Mouse (Mus musculus) v-Abl transformed pro-B cells (cell line): Measurements from ENCODE around the gene Tnfsf8.

Experiments used
- in situ Hi-C, 2 experiments: fragments of 400-800 bp; cut with MboI; formaldehyde crosslinking; loops; one replicate each; pipeline ENCODE4 v1.15.1; 2025; ENCODE audit not compliant: unreplicated experiment in 2 of 2

Gene Tnfsf8

DNA sequence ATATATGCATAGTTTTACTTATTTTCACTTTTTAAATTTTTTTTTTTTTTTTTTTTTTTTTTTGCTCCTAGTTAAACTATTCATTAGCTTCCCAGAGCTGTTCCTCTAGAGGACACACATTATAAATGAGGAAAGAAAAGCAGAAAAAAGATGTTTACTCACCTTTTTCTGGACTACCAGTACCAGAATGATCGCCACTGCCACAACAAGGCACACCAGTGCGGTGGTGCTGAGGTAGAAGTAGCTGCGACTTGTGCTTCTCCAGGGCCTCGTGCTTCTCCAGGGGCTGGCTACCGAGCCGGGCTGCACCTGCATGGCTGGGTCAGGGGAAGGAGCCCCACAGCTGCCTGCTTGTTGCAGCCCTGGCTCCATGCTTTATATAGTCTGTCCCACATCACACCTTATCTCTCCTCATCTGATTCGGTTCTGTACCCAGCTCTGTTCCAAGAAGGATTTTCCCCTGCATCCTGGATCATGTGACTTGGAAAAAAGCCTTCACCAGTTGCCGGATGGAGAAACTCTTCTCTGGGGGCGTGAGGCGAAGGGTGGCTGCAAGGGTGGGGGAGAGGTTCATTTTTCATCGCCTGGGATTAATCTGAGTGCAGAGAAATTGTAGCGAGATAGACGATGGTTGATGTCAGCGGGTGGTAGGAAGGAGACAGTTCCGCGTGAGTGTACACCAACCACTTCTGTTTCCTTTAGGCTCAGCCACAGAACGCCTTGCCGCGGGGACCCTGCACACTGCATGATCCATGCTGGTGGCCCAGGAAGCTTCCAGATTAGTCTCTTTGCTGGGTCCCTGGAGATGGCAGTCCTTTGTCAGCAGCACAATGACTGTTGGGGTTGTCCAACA, at the start of gene Tnfsf8:
TSS of gene Tnfsf8 (minus strand) at position 660 of the 853 bp plus-strand sequence.
- in situ Hi-C loops = loop anchor here in 1 of 2 experiments (5.0 kb wide), 1 partner anchor 299 kb away; no protein-coding TSS in a partner anchor

DNA sequence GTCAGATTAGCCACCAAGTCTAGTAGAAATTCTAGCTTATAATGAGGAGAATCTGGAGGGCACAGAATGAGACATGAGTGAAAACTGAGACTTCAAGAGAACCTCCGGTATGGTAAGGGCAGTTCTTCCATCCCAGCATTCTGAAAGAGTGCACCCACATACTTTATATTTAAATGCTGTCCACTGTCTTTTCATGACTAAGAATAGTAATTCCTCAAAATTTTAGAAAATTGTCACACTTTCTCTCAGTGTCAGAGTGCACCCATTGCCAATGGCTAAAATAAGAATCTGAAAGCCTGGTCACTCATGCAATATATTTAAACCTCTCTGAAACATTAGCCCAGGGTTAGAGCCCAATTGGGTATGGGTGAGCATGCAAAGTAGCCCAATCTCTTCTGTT, 47.4 kb upstream of the Tnfsf8 start:
- in situ Hi-C loops = no loop called here

DNA sequence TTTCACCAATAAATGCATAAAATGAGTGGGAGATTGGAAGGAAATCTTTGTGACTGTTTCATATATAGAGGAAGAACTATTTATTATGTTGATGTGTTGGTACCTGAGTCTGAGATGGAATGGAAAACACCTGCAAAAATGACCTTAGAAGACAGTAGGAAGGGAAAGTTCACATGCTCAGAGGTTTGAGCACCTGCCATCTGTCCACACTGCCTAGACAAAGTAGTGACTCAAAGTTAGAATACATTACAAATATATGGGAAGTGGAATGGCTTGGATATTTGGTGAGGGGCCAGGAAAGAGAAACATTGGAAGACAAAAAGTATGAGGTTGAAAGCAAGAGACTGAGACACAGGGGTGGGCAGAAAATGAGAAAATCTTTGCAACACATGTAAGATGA, 46.3 kb upstream of the Tnfsf8 start:
- in situ Hi-C loops = no loop called here

DNA sequence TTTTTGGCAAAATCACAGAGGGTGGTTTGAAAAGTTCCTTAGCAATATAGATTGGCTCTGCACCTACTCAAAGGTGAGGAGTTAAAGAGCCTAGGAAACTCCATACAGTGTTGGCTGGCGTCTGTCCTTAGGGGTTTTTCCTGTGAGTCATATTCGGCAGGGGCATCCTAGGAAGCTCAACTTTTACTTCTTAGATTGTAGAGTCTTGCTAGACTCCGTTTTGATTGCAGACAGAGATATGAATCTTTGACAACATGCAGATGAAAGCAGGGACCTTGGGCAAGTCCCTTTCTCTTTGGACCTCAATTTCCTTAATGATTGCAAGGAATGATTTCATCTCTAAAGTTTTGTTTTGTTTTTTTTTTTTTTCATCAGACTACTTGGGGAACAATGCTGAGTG, 44.9 kb upstream of the Tnfsf8 start:
- in situ Hi-C loops = no loop called here

DNA sequence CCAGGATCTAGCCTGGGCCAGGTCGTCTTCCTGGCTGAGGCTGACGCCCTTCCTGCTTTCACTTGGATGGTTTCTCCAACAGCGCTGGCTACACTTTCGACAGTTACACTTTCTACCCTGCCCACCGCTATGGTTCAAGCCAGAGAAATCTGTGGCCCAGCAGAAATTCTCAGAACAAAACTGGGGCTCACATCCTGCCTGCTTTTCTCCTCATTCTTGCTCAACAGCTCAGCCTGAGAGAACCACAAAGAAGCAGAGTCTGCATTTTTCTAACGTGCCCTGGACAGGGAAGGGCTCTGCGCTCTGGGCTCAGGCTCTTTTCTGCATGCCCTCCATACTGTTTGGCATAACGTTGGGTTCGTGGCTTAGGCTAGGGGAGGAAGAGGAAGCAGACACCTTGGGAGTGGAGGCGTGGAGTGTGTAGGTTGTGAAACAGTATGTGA, 38.0 kb upstream of the Tnfsf8 start:
- in situ Hi-C loops = no loop called here

DNA sequence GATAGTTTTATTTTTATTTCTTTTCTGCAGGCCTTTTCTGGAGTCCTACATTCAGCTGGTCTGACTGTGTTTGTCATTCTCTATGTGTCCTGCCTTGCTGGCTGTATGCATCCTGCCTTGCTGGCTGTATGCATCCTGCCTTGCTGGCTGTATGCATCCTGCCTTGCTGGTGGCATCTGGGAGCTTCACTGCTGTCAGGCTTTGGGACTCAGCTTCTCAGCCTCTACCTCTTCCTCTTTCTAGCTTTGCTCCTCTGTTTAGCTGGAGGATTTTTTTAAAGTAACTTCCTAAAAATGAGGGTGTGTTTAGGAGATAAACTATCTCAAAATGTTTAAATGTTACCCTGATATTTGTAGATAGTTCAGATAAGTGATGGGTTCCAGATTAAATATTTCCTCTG, 36.0 kb upstream of the Tnfsf8 start:
- in situ Hi-C loops = no loop called here

DNA sequence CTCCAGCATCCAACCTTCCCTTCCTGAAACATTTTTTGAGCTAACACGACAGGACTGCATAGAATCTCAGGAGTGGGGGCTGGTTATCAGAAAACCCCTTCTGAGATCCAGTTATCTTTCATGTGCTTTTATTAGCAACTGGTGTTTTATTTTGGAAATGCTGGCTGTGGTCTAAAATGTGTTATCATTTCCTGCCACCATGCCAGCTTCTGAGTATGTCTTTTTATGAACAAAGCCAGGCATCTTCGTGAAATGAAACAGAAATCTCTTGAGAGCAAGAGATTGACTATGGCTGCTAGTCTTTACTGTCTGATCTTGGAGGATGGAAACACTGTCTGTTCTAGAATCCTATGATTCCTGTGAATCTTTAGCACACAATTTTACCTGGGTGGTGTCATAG, 25.0 kb upstream of the Tnfsf8 start:
- in situ Hi-C loops = no loop called here

DNA sequence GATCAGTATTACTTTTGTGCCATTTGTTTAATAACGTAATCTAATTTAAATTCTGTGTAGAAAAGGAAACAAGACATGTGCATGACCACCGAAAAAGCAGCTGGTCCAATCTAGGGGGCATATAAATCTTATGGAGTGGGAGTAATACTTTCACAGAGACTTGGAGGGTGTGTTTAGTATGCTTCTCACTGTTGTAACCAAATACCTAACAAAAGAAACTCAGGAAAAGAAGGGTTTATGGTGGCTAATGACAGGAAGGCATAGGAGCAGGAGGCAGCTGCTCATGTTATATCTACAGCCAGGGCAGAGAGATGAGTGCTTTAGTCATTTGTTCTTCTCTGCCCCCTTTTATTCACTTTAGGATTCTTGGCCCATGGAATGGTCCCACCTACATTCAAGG, 15.6 kb upstream of the Tnfsf8 start:
- in situ Hi-C loops = no loop called here

DNA sequence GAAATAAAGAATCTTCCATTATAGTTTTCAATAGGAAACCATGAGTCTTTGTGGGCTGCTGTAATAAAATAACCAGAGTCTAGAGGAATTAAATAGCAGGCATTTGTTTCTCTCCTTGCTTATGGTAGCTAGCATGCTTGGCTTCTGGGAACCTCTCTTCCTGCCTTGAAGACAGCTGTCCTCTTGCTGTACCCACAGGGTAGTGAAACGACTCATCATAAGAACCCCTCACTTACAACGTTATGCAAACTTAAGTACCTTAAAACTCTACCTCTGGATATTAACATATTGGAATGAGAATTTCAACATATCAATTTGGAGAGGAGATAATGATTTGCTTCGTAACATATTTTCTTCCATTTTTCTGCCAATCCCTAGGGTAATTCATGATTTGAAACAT, 14.3 kb upstream of the Tnfsf8 start:
- in situ Hi-C loops = no loop called here

DNA sequence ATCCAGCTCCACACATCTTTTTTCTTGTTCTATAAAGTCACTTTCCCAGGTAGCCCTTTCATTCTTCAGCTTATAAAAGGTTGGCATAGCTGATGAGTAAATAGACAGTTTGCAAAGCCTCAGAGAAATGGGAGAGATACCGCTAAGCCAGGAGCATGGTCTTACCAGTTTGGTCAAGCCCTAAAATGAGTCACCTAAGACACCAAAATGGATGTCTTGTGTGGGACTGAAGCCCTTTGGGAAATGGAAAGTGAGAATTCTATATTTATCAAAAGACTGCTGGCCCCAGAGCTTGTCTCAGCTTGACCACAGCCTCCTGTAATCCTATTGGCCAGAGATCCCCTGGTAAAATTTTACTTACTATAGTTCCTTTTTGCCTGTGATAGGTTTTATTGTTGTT, 9.5 kb upstream of the Tnfsf8 start:
- in situ Hi-C loops = no loop called here

DNA sequence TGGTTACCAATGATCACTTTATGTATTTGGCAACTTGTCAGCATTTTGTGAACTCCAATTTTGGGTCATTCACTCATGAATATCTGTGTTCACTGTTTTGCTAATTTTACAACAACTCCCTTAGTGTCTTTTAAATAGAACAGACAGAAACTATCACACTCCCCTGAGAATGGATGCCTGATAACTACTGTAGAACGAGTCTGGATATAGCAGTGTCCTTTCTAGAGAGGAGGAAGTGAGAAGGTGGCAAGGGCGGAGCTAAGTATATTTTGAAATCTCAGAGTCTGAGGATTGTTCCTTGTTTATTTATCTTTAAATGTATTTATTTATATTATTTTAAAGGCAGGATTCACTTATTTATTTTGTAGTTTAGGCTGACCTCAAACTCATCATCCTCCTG, 7.6 kb upstream of the Tnfsf8 start:
- in situ Hi-C loops = no loop called here

DNA sequence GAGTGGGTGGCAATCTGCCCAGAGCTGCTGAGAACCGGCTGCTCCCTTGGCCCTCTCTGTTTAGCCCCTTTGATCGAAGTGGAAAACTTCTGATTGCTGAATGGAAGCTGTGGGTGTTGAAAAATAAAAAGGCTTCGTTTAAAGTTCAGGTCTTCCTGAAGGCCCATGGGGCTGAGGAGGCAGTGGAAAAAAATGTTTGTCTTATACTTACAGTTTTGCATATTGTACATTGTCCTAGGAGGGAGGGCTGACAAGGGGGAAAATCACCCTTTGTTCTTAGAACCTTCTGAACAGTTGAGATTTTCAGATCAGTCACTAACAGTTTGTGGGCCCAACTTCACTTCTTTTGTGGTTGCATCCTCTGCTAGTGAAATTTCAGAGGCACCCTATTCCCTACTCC, 1.8 kb upstream of the Tnfsf8 start:
- in situ Hi-C loops = loop anchor here in 1 of 2 experiments (5.0 kb wide), 1 partner anchor 301 kb away; no protein-coding TSS in a partner anchor

DNA sequence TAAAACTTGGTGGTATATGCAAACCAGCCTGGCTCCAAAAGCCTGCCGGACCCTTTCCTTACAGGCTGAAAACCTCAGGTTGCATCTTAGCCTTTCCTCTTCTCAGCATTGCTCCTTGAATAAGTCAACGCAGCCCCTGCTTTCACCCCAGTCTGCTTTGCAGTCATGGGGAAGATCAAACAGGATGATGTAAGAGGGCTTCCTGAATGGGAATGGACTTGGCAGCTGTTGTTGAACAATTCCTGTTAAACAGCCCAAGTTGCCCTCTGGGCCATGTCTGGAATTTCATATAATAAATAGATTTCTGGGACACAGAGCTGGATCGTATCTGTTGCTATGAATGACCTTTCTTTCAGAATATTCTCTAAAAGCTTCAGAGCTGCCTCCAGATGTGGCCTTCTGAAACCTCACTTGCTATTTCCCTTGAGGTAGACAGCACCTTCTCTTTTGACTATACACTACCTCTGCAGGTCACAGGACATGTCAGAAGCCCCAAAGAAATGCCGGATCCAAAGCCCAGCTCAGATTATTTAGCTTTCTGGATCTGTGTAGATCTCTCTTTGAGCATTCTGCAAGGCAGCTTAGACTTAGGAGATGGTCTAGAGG, 1.0 kb upstream of the Tnfsf8 start:
- in situ Hi-C loops = loop anchor here in 1 of 2 experiments (5.0 kb wide), 1 partner anchor 300 kb away; no protein-coding TSS in a partner anchor

DNA sequence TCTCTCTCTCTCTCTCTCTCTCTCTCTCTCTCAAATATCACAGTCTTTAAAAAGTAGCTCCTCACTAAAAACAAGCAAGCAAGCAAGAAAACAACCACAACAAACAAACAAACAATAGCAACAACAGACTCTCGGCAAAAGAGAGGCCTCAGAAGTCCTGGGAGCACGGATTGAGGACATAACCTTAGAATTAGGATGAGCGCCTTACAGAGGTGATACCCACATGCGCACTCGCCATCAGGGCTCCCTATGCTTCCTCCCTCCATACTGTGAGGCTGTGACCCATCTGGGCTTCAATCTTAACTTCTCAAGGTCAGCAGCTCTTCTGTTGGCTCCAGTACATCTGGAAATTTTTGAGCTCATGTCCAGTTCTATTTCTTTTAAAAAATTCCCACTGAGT, 911 bp downstream of the Tnfsf8 start:
- in situ Hi-C loops = loop anchor here in 1 of 2 experiments (5.0 kb wide), 1 partner anchor 298 kb away; no protein-coding TSS in a partner anchor

DNA sequence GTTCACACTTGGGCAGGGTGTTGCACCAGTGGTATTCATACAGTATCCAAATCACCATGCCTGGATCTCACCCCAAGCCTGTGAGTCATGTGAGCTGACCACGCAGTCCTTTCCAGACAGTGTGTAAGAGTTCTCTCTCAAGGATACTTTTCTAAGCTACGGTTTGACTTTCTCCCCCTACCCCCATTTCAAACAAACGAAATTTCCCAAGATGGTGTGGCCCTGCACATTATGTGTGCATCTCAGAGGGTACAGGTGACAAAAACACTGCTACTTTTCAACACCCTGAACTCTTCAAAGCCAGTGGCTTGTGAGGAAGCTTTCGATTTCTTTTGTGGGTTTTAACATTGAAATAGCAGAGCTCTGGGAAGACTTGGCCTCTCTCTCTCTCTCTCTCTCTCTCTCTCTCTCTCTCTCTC, 1.4 kb downstream of the Tnfsf8 start:
- in situ Hi-C loops = loop anchor here in 1 of 2 experiments (5.0 to 10.0 kb wide), 3 partner anchors 297 to 655 kb away; partner anchors contain the start of gene Akna

DNA sequence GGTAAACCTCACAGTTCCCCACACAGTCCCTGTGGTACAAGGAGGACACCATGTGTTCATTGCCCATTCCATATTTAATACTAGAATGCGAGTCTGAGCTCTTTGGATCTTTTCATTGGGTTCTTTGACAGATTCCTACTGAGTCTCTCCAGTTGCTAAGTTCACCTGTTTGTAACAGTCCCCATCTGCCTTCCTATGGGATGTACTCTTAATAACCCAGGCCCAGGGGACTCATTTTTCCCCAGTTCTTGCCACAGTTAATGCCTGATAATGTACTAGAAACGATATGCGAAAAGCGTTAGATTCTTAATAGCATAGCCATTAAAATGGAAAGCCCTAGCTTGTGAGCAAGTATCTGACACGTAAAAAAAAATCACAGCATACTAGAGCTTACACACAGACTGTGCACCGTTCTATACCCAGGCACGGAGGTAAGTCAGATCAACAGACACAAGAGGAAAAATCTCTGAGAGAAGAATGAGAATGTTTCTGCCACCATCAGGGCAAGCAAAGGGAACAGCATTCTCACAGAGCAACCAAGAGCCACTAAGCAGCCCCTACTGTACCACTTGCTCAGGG, 2.4 kb downstream of the Tnfsf8 start:
- in situ Hi-C loops = loop anchor here in 1 of 2 experiments (10.0 kb wide), 2 partner anchors 454 to 654 kb away; partner anchors contain the start of gene Akna

DNA sequence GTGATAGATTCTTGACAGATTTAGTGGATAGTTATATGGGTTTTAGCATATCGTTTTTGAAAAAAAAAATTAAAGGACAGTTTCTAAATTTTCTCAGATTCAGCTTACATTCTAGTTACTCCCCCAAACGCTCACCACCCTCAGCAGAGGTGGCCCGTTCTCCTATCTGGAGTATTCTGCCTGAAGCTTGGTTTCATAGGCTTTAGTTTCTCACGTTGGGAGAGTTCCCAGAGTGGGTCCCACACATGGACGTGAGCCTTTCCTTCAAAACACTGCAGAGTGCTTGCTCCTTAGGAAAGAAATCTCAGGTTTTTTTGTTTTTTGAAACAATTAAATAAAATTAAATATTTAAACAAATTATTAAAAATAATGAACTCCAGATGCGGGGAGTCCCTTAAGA, 4.4 kb downstream of the Tnfsf8 start:
- in situ Hi-C loops = loop anchor here in 1 of 2 experiments (10.0 kb wide), 2 partner anchors 452 to 652 kb away; partner anchors contain the start of gene Akna

DNA sequence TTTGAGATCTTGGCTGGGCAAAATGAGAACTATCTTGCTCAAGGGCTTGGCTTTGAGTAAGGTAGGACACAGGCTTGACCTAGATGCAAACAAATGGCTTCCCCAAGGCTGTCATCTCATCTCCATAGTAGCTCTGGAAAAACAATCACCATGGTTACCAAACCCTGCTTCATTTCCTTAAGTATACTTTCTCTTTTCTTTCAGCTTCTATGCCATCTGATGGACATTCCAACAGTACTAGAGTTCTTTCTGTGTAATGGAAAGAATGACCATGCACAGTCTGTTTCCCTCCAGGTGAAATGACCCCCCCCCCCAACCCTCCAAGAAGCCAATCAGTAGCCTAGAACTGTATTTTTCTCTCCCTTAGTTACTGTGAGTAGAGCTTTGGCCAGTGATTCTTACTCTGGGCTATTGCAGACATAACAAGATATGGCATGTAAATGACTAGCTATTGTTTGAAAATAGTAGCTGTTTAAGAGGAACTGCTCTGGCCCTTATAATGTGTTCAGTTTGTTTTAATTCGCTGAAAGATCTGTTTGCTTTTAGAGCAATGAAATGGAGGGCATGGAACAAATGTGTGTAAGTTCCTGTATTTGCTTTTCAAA, 7.3 kb downstream of the Tnfsf8 start:
- in situ Hi-C loops = loop anchor here in 1 of 2 experiments (10.0 kb wide), 2 partner anchors 449 to 649 kb away; partner anchors contain the start of gene Akna

DNA sequence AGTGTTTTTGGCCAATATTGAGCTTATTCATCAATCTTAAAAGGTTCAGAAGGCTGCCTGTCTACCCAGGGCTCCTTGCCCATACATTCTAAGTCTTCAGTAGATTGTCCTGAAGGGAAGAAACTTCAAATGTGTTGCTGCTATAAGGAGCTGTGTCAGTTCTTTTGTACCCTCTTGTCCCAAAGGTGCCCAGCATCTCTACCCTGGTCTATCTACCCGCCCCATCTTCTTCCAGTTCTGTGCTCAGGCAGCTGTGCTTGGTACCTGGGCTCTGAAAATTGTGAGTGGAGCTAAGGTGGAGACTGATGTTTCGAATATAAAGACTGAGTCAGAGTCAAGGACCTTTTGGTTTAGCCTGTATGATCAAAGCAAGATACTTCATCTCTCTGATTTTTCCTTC, 11.1 kb downstream of the Tnfsf8 start:
- in situ Hi-C loops = loop anchor here in 1 of 2 experiments (10.0 kb wide), 2 partner anchors 445 to 645 kb away; partner anchors contain the start of gene Akna

DNA sequence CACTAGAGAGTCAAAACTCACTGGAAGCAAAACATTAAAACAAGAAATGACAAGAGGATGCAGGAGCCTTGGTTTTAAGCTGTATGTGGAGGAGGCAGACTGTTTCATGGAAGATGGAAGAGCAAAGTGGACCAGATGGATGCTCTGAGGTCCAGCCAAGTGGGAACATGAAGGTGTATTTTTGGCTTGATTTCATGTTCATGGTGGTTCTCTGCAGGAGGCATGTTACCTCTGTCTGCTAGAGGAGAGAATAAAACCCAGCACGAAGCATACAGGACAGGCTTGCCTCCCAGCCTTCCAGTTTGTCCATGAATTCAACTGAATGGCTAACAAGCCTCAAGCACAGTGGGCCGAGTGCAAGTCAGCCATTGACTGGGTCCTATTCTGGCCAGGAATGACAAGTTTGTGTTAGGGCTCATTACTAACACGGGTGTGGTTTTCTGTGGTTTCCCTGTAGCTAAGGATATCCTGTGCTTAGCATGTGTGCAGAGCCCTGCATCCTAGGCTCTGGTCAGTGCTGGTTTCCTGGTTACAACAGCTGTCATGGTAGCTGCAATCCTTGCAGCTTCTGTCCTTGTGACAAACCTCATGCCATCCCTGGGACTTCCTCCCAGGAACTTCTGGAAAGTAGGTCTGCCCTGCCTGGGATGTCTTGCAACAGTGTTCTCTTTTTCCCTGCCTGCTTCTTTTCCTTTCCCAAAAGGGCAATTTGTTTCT, 14.1 kb downstream of the Tnfsf8 start:
- in situ Hi-C loops = loop anchor here in 1 of 2 experiments (10.0 kb wide), 1 partner anchor 342 kb away; no protein-coding TSS in a partner anchor
